Mouse (Mus musculus): Measurements from ENCODE around the gene Cyp4f18. TPM values are rescaled to one million over a fixed set of nuclear protein-coding genes. Genes with fewer than 3 reads are reported as not detected.

Cyp4f18 gene
- total and polyA plus RNA-seq, 2 experiments, result 0.74 to 1.2 TPM

DNA sequence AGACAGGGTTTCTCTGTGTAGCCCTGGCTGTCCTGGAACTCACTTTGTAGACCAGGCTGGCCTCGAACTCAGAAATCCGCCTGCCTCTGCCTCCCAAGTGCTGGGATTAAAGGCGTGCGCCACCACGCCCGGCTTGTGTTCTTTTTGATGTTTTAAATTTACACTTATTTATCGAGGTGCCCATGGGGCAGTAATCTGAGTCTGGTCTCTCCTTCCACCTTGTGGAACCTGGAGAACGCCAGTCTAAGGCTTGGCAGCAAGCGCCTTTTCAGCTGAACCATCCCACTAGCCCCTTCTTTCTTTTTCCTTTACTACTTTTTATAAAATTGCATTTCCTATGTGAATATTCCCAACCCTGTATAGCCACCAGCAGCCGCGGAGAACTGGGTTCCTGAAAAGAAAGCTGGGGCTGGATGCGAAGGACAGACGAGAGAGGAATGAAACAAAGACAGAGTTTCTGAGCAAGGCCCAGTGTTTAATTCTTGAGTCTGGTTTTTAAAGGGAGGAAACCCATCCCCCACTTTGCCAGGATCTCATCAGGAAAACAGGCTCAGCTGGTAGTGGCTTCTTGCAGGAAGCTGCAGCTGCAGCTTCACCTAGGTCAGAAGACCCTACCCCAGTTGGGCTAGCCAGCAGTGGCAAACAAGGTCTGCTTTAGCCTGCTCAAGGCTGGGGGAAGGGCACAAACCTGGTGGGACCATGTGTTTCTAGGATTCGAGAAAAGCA lies 57.8 kb downstream of the Cyp4f18 start:
- H3K27me3 ChIP-seq (ENCODE audit: control insufficient read depth, insufficient read depth, low read length), result no peaks in the 10 kb centered on the region
- no peak for DNase-seq (ENCODE audit: extremely low read depth, low read depth, low spot score)
- peaks cover 5% of the 10 kb centered on the region; the same call in 1 of the 2 replicates for H3K79me2 ChIP-seq (ENCODE audit: control insufficient read depth, insufficient read depth, low read length)
- TF ChIP-seq POLR2A (IDR thresholded peaks at IDR 0.05; ENCODE audit: extremely low read depth, insufficient read depth, low read length), result no peak
- no peak for TF ChIP-seq CTCF (IDR thresholded peaks at IDR 0.05; ENCODE audit: low read depth, low read length)
- no peaks in the 10 kb centered on the region; the same call in 1 of the 2 replicates for H3K36me3 ChIP-seq (ENCODE audit: control insufficient read depth, insufficient read depth, low read length)
- H3K27ac ChIP-seq (replicated peaks; ENCODE audit: insufficient read depth, low read depth, low read length), result no peak overlapping the region
- peak overlapping the region; percentile 40 for H3K4me3 ChIP-seq (ENCODE audit: insufficient read depth, low read depth, low read length)
- peak overlapping the region; percentile 10; the same call in 1 of the 2 replicates for H3K9ac ChIP-seq (ENCODE audit: low read depth, low read length)
- peaks cover 5% of the 10 kb centered on the region; the same call in 1 of the 2 replicates for H3K4me1 ChIP-seq (ENCODE audit: control insufficient read depth, insufficient read depth, low read length)
- WGBS, result 28% methylated on average over 14 of the region's 14 CpGs

DNA sequence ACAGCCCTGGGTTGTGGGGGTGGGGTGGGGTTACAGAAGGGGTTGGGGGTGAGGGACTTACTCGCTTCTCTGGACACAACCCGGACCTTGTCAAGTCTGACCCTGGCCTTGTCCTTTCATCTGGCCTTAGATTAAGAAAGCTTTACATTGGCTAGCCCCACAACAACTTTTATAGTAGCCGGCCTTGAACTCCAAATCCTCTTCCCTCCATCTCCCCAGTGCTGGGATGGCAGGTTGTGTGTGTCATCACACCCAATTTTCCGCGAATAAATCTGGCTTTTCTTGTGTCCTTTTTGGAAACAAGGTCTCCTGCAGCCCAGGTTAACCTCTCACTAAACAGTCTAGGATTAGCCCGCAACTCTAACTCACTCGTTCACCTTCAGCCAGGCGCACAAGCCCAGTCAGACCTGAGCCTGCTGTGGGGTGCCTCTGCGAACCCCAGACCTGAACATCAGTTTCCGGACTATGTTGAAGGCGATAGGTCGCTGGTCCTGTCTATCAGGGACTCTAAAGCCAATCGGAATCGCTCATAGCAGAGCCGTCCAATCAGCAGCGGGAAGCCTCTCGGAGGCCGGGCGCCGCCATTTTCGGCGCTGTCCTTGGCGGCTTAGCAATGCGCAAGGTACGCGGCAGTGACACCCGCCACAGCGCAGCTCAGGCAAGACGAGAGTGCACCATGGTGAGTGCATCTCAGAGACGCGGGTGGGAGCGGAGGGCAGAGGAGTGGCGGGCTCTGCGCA lies 58.8 kb downstream of the Cyp4f18 start, which contains the start of gene Zfp961:
Zfp961 (plus strand) TSS at position 557 of the 740 bp plus-strand sequence.
- Histone ChIP-seq H3K36me3 (ENCODE audit: control insufficient read depth, insufficient read depth, low read length) (no peaks in the 10 kb centered on the region; the same call in 1 of the 2 replicates), H3K4me3 (ENCODE audit: insufficient read depth, low read depth, low read length) (peak within 1 kb of the TSS; percentile 99), H3K27me3 (ENCODE audit: control insufficient read depth, insufficient read depth, low read length) (no peaks in the 10 kb centered on the region), H3K27ac (replicated peaks; ENCODE audit: insufficient read depth, low read depth, low read length) (peak within 1 kb of the TSS; percentile 62), H3K9ac (ENCODE audit: low read depth, low read length) (peak within 1 kb of the TSS; percentile 93), H3K4me1 (ENCODE audit: control insufficient read depth, insufficient read depth, low read length) (peaks cover 5% of the 10 kb centered on the region; the same call in 1 of the 2 replicates), H3K79me2 (ENCODE audit: control insufficient read depth, insufficient read depth, low read length) (peaks cover 5% of the 10 kb centered on the region; the same call in 1 of the 2 replicates)
- WGBS, result 3% methylated on average over 34 of the region's 34 CpGs
- no peak for TF ChIP-seq CTCF (IDR thresholded peaks at IDR 0.05; ENCODE audit: low read depth, low read length)
- peak; percentile 49 for TF ChIP-seq POLR2A (IDR thresholded peaks at IDR 0.05; ENCODE audit: extremely low read depth, insufficient read depth, low read length)
- DNase-seq (ENCODE audit: extremely low read depth, low read depth, low spot score), result peak; percentile 96

DNA sequence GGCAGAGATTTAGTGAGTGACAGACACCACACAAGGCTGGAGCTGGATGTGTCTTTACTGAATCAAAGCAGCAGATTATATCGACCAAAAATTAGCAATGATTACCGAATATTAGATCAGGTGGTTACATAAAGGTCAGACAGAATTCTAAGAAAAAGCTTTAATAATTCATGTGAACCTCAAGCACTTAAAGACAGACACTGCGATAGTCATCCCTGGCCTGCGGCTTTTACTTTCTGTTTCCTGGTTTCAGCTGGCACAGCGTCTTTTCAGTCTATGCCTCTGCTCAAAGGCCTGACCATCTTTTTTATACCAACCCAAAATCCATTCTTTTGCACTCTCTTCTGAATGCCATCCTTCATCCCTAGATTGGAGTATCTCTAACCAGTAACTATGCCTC lies 60.8 kb downstream of the Cyp4f18 start:
- Histone ChIP-seq H3K27ac (replicated peaks; ENCODE audit: insufficient read depth, low read depth, low read length) (no peak overlapping the region), H3K79me2 (ENCODE audit: control insufficient read depth, insufficient read depth, low read length) (peaks cover 5% of the 10 kb centered on the region; the same call in 1 of the 2 replicates), H3K36me3 (ENCODE audit: control insufficient read depth, insufficient read depth, low read length) (no peaks in the 10 kb centered on the region), H3K27me3 (ENCODE audit: control insufficient read depth, insufficient read depth, low read length) (no peaks in the 10 kb centered on the region), H3K4me1 (ENCODE audit: control insufficient read depth, insufficient read depth, low read length) (peaks cover 5% of the 10 kb centered on the region; the same call in 1 of the 2 replicates), H3K4me3 (ENCODE audit: insufficient read depth, low read depth, low read length) (no peak overlapping the region), H3K9ac (ENCODE audit: low read depth, low read length) (no peak overlapping the region)
- DNase-seq (ENCODE audit: extremely low read depth, low read depth, low spot score), result no peak
- WGBS, result 89% methylated on average over 5 of the region's 5 CpGs
- TF ChIP-seq CTCF (IDR thresholded peaks at IDR 0.05; ENCODE audit: low read depth, low read length) (no peak), POLR2A (IDR thresholded peaks at IDR 0.05; ENCODE audit: extremely low read depth, insufficient read depth, low read length) (no peak)

DNA sequence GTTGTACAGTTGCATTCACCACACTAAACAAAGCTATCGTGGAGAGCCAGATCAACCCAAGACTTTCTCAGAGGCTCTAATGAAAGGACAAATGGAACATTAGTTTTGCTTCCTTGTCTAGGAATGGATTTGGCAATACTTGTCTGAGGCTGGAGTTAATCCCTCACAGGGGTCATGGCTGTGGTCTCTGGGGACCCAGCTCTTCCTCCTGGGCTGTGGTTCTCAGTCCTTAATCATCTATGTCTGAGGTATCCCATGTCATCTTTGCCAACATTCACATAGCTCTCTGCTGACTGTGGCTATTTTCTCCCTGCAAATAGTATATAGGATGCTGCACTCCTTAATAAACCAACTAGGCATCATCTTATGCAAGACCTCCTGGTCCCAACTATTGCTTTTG lies 67.7 kb downstream of the Cyp4f18 start:
- WGBS, result 81% methylated on average over 1 of the region's 1 CpGs
- Histone ChIP-seq H3K27ac (replicated peaks; ENCODE audit: insufficient read depth, low read depth, low read length) (no peak overlapping the region), H3K4me3 (ENCODE audit: insufficient read depth, low read depth, low read length) (no peak overlapping the region), H3K27me3 (ENCODE audit: control insufficient read depth, insufficient read depth, low read length) (no peaks in the 10 kb centered on the region), H3K36me3 (ENCODE audit: control insufficient read depth, insufficient read depth, low read length) (no peaks in the 10 kb centered on the region), H3K4me1 (ENCODE audit: control insufficient read depth, insufficient read depth, low read length) (no peaks in the 10 kb centered on the region), H3K79me2 (ENCODE audit: control insufficient read depth, insufficient read depth, low read length) (no peaks in the 10 kb centered on the region), H3K9ac (ENCODE audit: low read depth, low read length) (no peak overlapping the region)
- DNase-seq (ENCODE audit: extremely low read depth, low read depth, low spot score), result no peak
- no peak for TF ChIP-seq CTCF (IDR thresholded peaks at IDR 0.05; ENCODE audit: low read depth, low read length)

DNA sequence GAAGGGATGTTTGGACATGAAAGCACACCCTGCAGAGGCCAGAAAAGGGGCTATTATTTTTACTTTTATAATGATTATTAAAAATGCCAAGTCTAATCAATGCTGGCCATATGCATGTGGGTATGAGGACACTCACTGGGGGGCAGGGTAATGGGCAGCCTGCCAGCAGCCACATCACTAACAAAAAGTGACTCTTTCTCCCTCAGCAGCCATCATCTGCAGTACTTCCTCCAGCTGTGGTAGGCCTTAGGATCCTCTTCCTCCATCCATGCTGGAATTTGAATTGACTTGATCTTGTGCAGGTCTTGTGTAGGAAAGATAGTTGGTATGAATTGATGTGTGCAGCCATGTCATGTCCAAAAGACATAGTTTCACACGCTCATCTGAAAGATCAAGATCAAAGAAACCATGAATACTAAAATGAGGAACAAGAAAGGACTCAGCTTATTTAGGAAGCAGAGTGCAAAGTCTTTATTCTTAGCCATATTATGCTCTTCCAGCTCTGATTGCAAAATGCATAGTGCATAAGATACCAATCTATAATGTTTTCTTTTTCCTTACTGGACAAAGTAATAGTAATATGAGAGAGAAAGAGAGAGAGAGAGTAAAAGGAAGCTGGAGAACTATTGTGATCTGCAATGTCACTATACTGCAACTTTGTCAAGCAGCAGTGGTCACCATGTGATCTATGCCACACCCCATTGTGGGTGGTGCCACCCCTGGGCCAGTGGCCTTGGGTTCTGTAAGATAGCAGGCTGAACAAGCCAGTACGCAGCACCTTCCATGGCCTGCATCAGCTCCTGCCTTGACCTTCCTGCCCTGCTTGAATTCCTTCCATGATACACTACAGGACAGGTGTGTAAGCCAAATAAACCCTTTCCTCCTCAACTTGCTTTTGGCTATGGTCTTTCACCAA lies 68.9 kb downstream of the Cyp4f18 start:
- TF ChIP-seq POLR2A (IDR thresholded peaks at IDR 0.05; ENCODE audit: extremely low read depth, insufficient read depth, low read length) (no peak), CTCF (IDR thresholded peaks at IDR 0.05; ENCODE audit: low read depth, low read length) (no peak)
- H3K79me2 ChIP-seq (ENCODE audit: control insufficient read depth, insufficient read depth, low read length), result no peaks in the 10 kb centered on the region
- H3K9ac ChIP-seq (ENCODE audit: low read depth, low read length), result no peak overlapping the region
- 75% methylated on average over 2 of the region's 2 CpGs for WGBS
- no peak overlapping the region for H3K27ac ChIP-seq (replicated peaks; ENCODE audit: insufficient read depth, low read depth, low read length)
- no peaks in the 10 kb centered on the region for H3K4me1 ChIP-seq (ENCODE audit: control insufficient read depth, insufficient read depth, low read length)
- H3K4me3 ChIP-seq (ENCODE audit: insufficient read depth, low read depth, low read length), result no peak overlapping the region
- DNase-seq (ENCODE audit: extremely low read depth, low read depth, low spot score), result no peak
- no peaks in the 10 kb centered on the region for H3K27me3 ChIP-seq (ENCODE audit: control insufficient read depth, insufficient read depth, low read length)
- no peaks in the 10 kb centered on the region for H3K36me3 ChIP-seq (ENCODE audit: control insufficient read depth, insufficient read depth, low read length)

Other genes starting within 250 kb of the Cyp4f18 start
- 3.1 and 3.3 TPM in 2 replicates for gene Zfp709, start 127.6 kb downstream of the Cyp4f18 start, total RNA-seq (2014; rRNA removed)
- 0.18 and 0.46 TPM in 2 replicates for gene Zfp709, start 127.6 kb downstream of the Cyp4f18 start, polyA plus RNA-seq (2012; rRNA removed)
- 3.4 and 3.9 TPM in 2 replicates for gene Zfp882, start 101.0 kb downstream of the Cyp4f18 start, total RNA-seq (2014; rRNA removed)
- 0.16 and 0.76 TPM in 2 replicates for gene Zfp882, start 101.0 kb downstream of the Cyp4f18 start, polyA plus RNA-seq (2012; rRNA removed)
- 12.7 and 16.9 TPM in 2 replicates for gene Zfp617, start 101.0 kb downstream of the Cyp4f18 start, total RNA-seq (2014; rRNA removed)
- 1.7 and 2.0 TPM in 2 replicates for gene Zfp617, start 101.0 kb downstream of the Cyp4f18 start, polyA plus RNA-seq (2012; rRNA removed)
- 5.8 and 7.5 TPM in 2 replicates for gene Zfp961, start 58.6 kb downstream of the Cyp4f18 start, total RNA-seq (2014; rRNA removed)
- 2.7 and 3.8 TPM in 2 replicates for gene Zfp961, start 58.6 kb downstream of the Cyp4f18 start, polyA plus RNA-seq (2012; rRNA removed)
- not detected in 2 replicates for gene Olfr372, start 31.6 kb upstream of the Cyp4f18 start, total RNA-seq (2014; rRNA removed)
- gene Olfr372, start 31.6 kb upstream of the Cyp4f18 start, polyA plus RNA-seq (2012; rRNA removed), result not detected in 2 replicates
- not detected in 2 replicates for gene Olfr373, start 73.6 kb upstream of the Cyp4f18 start, total RNA-seq (2014; rRNA removed)
- gene Olfr373, start 73.6 kb upstream of the Cyp4f18 start, polyA plus RNA-seq (2012; rRNA removed), result not detected in 2 replicates
- gene Olfr374, start 97.4 kb upstream of the Cyp4f18 start, total RNA-seq (2014; rRNA removed), result not detected in 2 replicates
- gene Olfr374, start 97.4 kb upstream of the Cyp4f18 start, polyA plus RNA-seq (2012; rRNA removed), result not detected in 2 replicates
- 23.8 and 26.7 TPM in 2 replicates for gene Tpm4, start 125.3 kb upstream of the Cyp4f18 start, total RNA-seq (2014; rRNA removed)
- 6.9 and 10.1 TPM in 2 replicates for gene Tpm4, start 125.3 kb upstream of the Cyp4f18 start, polyA plus RNA-seq (2012; rRNA removed)
- 91.4 and 101 TPM in 2 replicates for gene Rab8a, start 151.6 kb upstream of the Cyp4f18 start, total RNA-seq (2014; rRNA removed)
- gene Rab8a, start 151.6 kb upstream of the Cyp4f18 start, polyA plus RNA-seq (2012; rRNA removed), result 27.5 and 61.4 TPM in 2 replicates
- gene Hsh2d, start 180.0 kb upstream of the Cyp4f18 start, total RNA-seq (2014; rRNA removed), result 0.07 and 0.18 TPM in 2 replicates
- gene Hsh2d, start 180.0 kb upstream of the Cyp4f18 start, polyA plus RNA-seq (2012; rRNA removed), result 0.07 and 0.11 TPM in 2 replicates
- 1.1 and 2.6 TPM in 2 replicates for gene Cib3, start 203.2 kb upstream of the Cyp4f18 start, total RNA-seq (2014; rRNA removed)
- gene Cib3, start 203.2 kb upstream of the Cyp4f18 start, polyA plus RNA-seq (2012; rRNA removed), result 0.60 and 1.5 TPM in 2 replicates
- gene Gm11034, start 204.0 kb upstream of the Cyp4f18 start, total RNA-seq (2014; rRNA removed), result not detected in 2 replicates
- gene Gm11034, start 204.0 kb upstream of the Cyp4f18 start, polyA plus RNA-seq (2012; rRNA removed), result not detected in 2 replicates
- 28.6 and 29.5 TPM in 2 replicates for gene Fam32a, start 210.1 kb upstream of the Cyp4f18 start, total RNA-seq (2014; rRNA removed)
- gene Fam32a, start 210.1 kb upstream of the Cyp4f18 start, polyA plus RNA-seq (2012; rRNA removed), result 18.8 and 28.4 TPM in 2 replicates
- gene Ap1m1, start 230.4 kb upstream of the Cyp4f18 start, total RNA-seq (2014; rRNA removed), result 7.9 and 14.9 TPM in 2 replicates
- 38.9 and 39.4 TPM in 2 replicates for gene Ap1m1, start 230.4 kb upstream of the Cyp4f18 start, polyA plus RNA-seq (2012; rRNA removed)

Measured in liver, adult 2 months (tissue).